Mouse (Mus musculus) CH12.LX (cell line): Measurements from ENCODE around the gene Psenen. TPM values are rescaled to one million over a fixed set of nuclear protein-coding genes. Genes with fewer than 3 reads are reported as not detected.
A peak's percentile ranks its signal among the peaks of the same experiment; 100 is the strongest.

ENCODE experiments used
- DNase-seq: peaks from one replicate; pipeline ENCODE4 v3.0.0-alpha.2; 2013; ENCODE audit errors: extremely low read depth
- H3K27ac ChIP-seq: 2 replicates; pipeline ENCODE4 v1.5.1; 2012; ENCODE audit warnings: low read depth, mild to moderate bottlenecking, control low read depth, moderate library complexity; ENCODE audit not compliant: insufficient read depth
- H3K27me3 ChIP-seq: replicated peaks from 2 replicates; pipeline ENCODE3; 2012; ENCODE audit warnings: inconsistent platforms
- H3K36me3 ChIP-seq, 2 experiments: replicated peaks in 1 of 2; 2 replicates each; pipeline versions ENCODE3 to v1.6.1; 2012; ENCODE audit warnings: inconsistent platforms in 1 of 2, low read length in 1 of 2, mild to moderate bottlenecking in 1 of 2, mixed read lengths in 1 of 2, moderate library complexity in 1 of 2; ENCODE audit not compliant: control insufficient read depth in 1 of 2, insufficient read depth in 1 of 2
- H3K4me1 ChIP-seq, 2 experiments: 2 replicates each; pipeline ENCODE4 v1.6.1; 2012; ENCODE audit warnings: inconsistent platforms in 1 of 2, moderate library complexity in 1 of 2; ENCODE audit not compliant: insufficient read depth in 2 of 2, control insufficient read depth in 1 of 2
- H3K4me2 ChIP-seq: 2 replicates; pipeline ENCODE4 v1.6.1; 2012; ENCODE audit warnings: low read depth, mild to moderate bottlenecking, control low read depth; ENCODE audit not compliant: poor library complexity, insufficient read depth, severe bottlenecking
- H3K4me3 ChIP-seq, 3 experiments: fragments of 150-350 bp in 1 of 3; sonication (generic) in 1 of 3; replicated peaks in 1 of 3; 2 replicates each; pipeline versions ENCODE3 to v1.5.1; 2011 to 2012; ENCODE audit warnings: low read depth in 2 of 3, low read length in 2 of 3, mild to moderate bottlenecking in 2 of 3, moderate library complexity in 2 of 3, control low read depth in 1 of 3, improper control_type of control experiment in 1 of 3, inconsistent platforms in 1 of 3, mixed read lengths in 1 of 3; ENCODE audit not compliant: poor library complexity in 1 of 3
- H3K79me2 ChIP-seq: replicated peaks from 2 replicates; pipeline ENCODE4 v1.6.1; 2012; ENCODE audit warnings: mild to moderate bottlenecking, moderate library complexity; ENCODE audit not compliant: control insufficient read depth, poor library complexity, insufficient read depth, severe bottlenecking; ENCODE audit errors: extremely low read depth
- H3K9ac ChIP-seq: 2 replicates; pipeline ENCODE4 v1.6.1; 2012; ENCODE audit warnings: low read depth, mild to moderate bottlenecking, control low read depth, moderate library complexity; ENCODE audit not compliant: insufficient read depth
- H3K9me3 ChIP-seq: replicated peaks from 2 replicates; pipeline ENCODE3; 2012; ENCODE audit warnings: low read length, inconsistent platforms, mixed read lengths
- BHLHE40 ChIP-seq: IDR thresholded peaks from 2 replicates; pipeline ENCODE4 v1.6.1; 2011; ENCODE audit warnings: mild to moderate bottlenecking, low read depth, low read length, improper control_type of control experiment
- CHD1 ChIP-seq: IDR thresholded peaks from 2 replicates; pipeline ENCODE4 v1.6.1; 2012; ENCODE audit warnings: low read depth, low read length, improper control_type of control experiment, inconsistent platforms
- ELF1 ChIP-seq: IDR thresholded peaks from 2 replicates; pipeline ENCODE4 v1.6.1; 2014; ENCODE audit warnings: low read depth, mild to moderate bottlenecking, inconsistent platforms, low read length, improper control_type of control experiment
- GABPA ChIP-seq: IDR thresholded peaks from 2 replicates; pipeline ENCODE4 v1.6.1; 2012; ENCODE audit warnings: low read depth, low read length, improper control_type of control experiment, inconsistent platforms; ENCODE audit not compliant: insufficient replicate concordance
- IRF4 ChIP-seq: IDR thresholded peaks from 2 replicates; pipeline ENCODE4 v1.6.1; 2014; ENCODE audit warnings: low read depth, mild to moderate bottlenecking, inconsistent platforms, low read length, improper control_type of control experiment
- JUN ChIP-seq: IDR thresholded peaks from 2 replicates; pipeline ENCODE4 v1.6.1; 2011; ENCODE audit warnings: low read depth, mild to moderate bottlenecking, low read length, improper control_type of control experiment, moderate library complexity; ENCODE audit not compliant: insufficient read depth
- KAT2A ChIP-seq: IDR thresholded peaks from 2 replicates; pipeline ENCODE4 v1.6.1; 2012; ENCODE audit warnings: low read length, improper control_type of control experiment, inconsistent platforms; ENCODE audit not compliant: insufficient replicate concordance
- MAFK ChIP-seq: IDR thresholded peaks from 2 replicates; pipeline ENCODE4 v1.6.1; 2011; ENCODE audit warnings: low read length, improper control_type of control experiment; ENCODE audit not compliant: insufficient replicate concordance
- MAX ChIP-seq: IDR thresholded peaks from 2 replicates; pipeline ENCODE4 v1.6.1; 2011; ENCODE audit warnings: low read length, improper control_type of control experiment
- MYC ChIP-seq: IDR thresholded peaks from 2 replicates; pipeline ENCODE4 v1.6.1; 2011; ENCODE audit warnings: low read depth, mild to moderate bottlenecking, improper control_type of control experiment, low read length
- PAX5 ChIP-seq: IDR thresholded peaks from 2 replicates; pipeline ENCODE4 v1.6.1; 2012; ENCODE audit warnings: low read length, inconsistent platforms, mixed read lengths
- RCOR1 ChIP-seq: conservative IDR thresholded peaks from 2 replicates; pipeline ENCODE4 v1.6.1; 2012; ENCODE audit warnings: low read depth, mild to moderate bottlenecking, inconsistent platforms, low read length, improper control_type of control experiment
- SIN3A ChIP-seq: IDR thresholded peaks from 2 replicates; pipeline ENCODE4 v1.6.1; 2012; ENCODE audit warnings: low read length, improper control_type of control experiment, inconsistent platforms
- SMC3 ChIP-seq: IDR thresholded peaks from 2 replicates; pipeline ENCODE4 v1.6.1; 2011; ENCODE audit warnings: low read depth, low read length, improper control_type of control experiment
- TBP ChIP-seq: conservative IDR thresholded peaks from 2 replicates; pipeline ENCODE4 v1.6.1; 2011; ENCODE audit warnings: low read depth, low read length, improper control_type of control experiment
- USF1 ChIP-seq: IDR thresholded peaks from 2 replicates; pipeline ENCODE4 v1.6.1; 2014; ENCODE audit warnings: low read depth, mild to moderate bottlenecking, inconsistent platforms, low read length, improper control_type of control experiment
- USF2 ChIP-seq: conservative IDR thresholded peaks from 2 replicates; pipeline ENCODE4 v1.6.1; 2011; ENCODE audit warnings: low read depth, low read length, improper control_type of control experiment
- ZC3H11A ChIP-seq: IDR thresholded peaks from 2 replicates; pipeline ENCODE4 v1.6.1; 2012; ENCODE audit warnings: low read depth, mild to moderate bottlenecking, inconsistent platforms, low read length, improper control_type of control experiment
- ZKSCAN1 ChIP-seq: IDR thresholded peaks from 2 replicates; pipeline ENCODE4 v1.6.1; 2012; ENCODE audit warnings: low read depth, inconsistent platforms, low read length, improper control_type of control experiment, borderline replicate concordance
- dilution Hi-C: fragments of 300-500 bp; cut with MboI; formaldehyde crosslinking; loops from 2 replicates; pipeline ENCODE4 v1.14.3; 2020; ENCODE audit warnings: low sequenced_read_pairs; ENCODE audit not compliant: extremely low pct_unique_long_range_greater_than_20kb, extremely low pct_ligation_motif_present
- in situ Hi-C: fragments of 300-500 bp; cut with MboI; formaldehyde crosslinking; loops from 3 replicates; pipeline ENCODE4 v1.14.3; 2019; ENCODE audit warnings: low sequenced_read_pairs, low pct_ligation_motif_present, low pct_unique_long_range_greater_than_20kb, mixed read lengths
- polyA plus RNA-seq: library from polyadenylated mRNA; unstranded; fragments of >175 nt; gene quantifications from 2 replicates; pipeline ENCODE4 v1.2.1, GENCODE M21; 2012; ENCODE audit warnings: low read depth; ENCODE audit not compliant: insufficient read length
- total RNA-seq, 2 experiments: library from RNA; depleted of rRNA; stranded (reverse); fragments of 300-350 nt in 1 of 2; fragments of >200 nt in 1 of 2; gene quantifications; 2 replicates each; pipeline ENCODE4 v1.2.3; 2012 to 2014

Gene Psenen
- total and polyA plus RNA-seq, 3 experiments, result 55.2 to 121 (median 92.7) TPM

GRCm38 (mm10) chr7:30587842-30588667 lies 24.6 kb upstream of the Psenen start:
- H3K9me3 ChIP-seq, result no peaks in the 10 kb centered on the region
- DNase-seq, result no peak
- peak overlapping the region; percentile 72; the same call in 1 of the 2 replicates for H3K4me2 ChIP-seq
- H3K4me1 ChIP-seq, result peaks cover 4 to 24% of the 10 kb centered on the region in 2 experiments; a peak in 3 of 4 replicates
- TF ChIP-seq USF2 (no peak), RCOR1 (no peak), KAT2A (no peak), PAX5 (no peak), ZC3H11A (no peak), USF1 (no peak), BHLHE40 (no peak), SMC3 (no peak), TBP (no peak), ELF1 (no peak), MYC (no peak), IRF4 (no peak), JUN (no peak)
- peaks cover 58% of the 10 kb centered on the region for H3K79me2 ChIP-seq
- in situ Hi-C loops (no loop called here), dilution Hi-C loops (no loop called here)
- no peaks in the 10 kb centered on the region for H3K27me3 ChIP-seq
- peak overlapping the region; percentile 93 to 94 (median 94) for H3K4me3 ChIP-seq
- peak overlapping the region; percentile 92 for H3K9ac ChIP-seq
- peaks cover 40 to 56% of the 10 kb centered on the region in 2 experiments for H3K36me3 ChIP-seq
- peak overlapping the region; percentile 64 for H3K27ac ChIP-seq

DNA sequence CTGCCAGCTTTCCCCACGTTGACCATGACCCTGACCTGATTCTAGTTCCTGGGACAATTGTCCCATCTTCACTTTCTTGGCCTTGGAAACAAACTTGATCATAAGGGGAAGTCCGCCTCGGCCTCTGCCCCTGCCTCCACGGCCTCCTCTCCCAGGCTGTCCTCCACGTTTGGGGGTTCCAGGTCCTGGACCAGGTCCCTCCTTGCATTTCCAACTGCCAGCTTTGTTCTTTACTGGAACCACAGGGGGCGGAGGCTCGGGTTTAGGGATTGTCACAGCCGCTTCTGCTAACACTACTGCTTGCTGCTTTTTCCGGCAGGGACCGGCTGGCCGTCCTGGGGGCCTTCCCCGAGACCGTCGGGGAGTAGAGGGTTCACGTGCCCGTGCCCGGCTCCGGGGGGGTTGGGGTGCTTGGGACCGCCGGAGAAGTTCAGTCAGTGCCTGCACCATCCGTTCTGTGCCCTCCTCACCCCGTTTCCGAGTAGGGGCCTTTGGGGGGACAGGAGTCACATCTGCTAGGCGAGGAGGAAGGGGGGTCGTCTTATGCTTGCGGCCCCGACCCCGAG lies 23.1 kb upstream of the Psenen start:
- H3K4me3 ChIP-seq, result no peak overlapping the region
- peaks cover 3 to 21% of the 10 kb centered on the region in 2 experiments; a peak in 3 of 4 replicates for H3K4me1 ChIP-seq

More for the DNA sequence above, 23.1 kb upstream of the Psenen start:
- H3K27me3 ChIP-seq, result no peaks in the 10 kb centered on the region
- in situ Hi-C loops, result no loop called here
- no peak for DNase-seq
- H3K4me2 ChIP-seq, result peak overlapping the region; percentile 72; the same call in 1 of the 2 replicates
- TF ChIP-seq SIN3A (no peak), MAX (no peak), MAFK (no peak), BHLHE40 (no peak), ZKSCAN1 (no peak), GABPA (no peak), CHD1 (no peak)
- TF ChIP-seq, all 38 proteins: peak for 0
- peaks cover 45% of the 10 kb centered on the region for H3K79me2 ChIP-seq
- peaks cover 55 to 71% of the 10 kb centered on the region in 2 experiments for H3K36me3 ChIP-seq
- no peak overlapping the region for H3K27ac ChIP-seq
- H3K9me3 ChIP-seq, result no peaks in the 10 kb centered on the region
- dilution Hi-C loops, result no loop called here
- H3K9ac ChIP-seq, result no peak overlapping the region
